Mouse (Mus musculus) bone marrow macrophage, adult 2 months (primary cell): ENCODE data around the gene Uhrf1bp1.

Source experiments
- CTCF ChIP-seq: IDR thresholded peaks from 2 replicates; pipeline ENCODE4 v1.5.1; 2012; ENCODE audit warnings: low read depth, mild to moderate bottlenecking, low read length, moderate library complexity
- POLR2A ChIP-seq: IDR thresholded peaks from 2 replicates; pipeline ENCODE4 v1.6.1; 2012; ENCODE audit warnings: mild to moderate bottlenecking, low read depth, low read length, borderline replicate concordance

DNA sequence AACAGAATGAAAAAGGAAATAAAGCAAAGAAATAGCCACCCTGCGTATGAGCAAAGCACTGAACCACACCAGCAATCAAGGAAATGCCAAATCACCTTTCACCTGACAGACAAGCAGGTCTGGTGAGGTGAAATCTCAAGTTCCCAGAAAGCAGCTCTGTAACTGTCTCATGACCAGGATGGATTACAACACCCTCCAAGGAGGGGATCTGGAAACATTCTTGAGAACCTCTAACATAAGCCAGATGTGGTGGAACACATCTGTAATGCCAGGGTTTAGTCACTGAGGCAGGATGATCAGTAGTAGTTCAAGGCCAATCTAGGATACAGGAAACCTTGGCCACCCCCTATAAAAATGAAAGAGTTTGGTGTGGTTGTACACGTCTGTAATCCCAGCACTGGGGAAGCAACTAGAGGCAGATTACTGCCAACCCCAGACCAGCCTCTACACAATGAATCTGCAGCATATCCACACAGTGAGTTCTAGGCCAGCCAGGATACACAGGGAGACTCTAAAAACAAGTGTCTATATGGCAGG lies 48.6 kb upstream of the Uhrf1bp1 start:
- no peak for TF ChIP-seq CTCF
- no peak for TF ChIP-seq POLR2A
